Mouse (Mus musculus) fibroblast of lung, adult 2 months (primary cell): ENCODE data around the gene Pnpla6.

Source experiments
- DNase-seq: peaks from one replicate; pipeline ENCODE4 v3.0.0-alpha.2; 2011; ENCODE audit warnings: low read depth

The Pnpla6 gene

GRCm38 (mm10) chr8:3507979-3508754 is 7.0 kb upstream of the Pnpla6 start:
- no peak for DNase-seq

GRCm38 (mm10) chr8:3514681-3515247 is 420 bp upstream of the Pnpla6 start:
- DNase-seq, result no peak

- DNase-seq, result no peak
These were observed 710 bp downstream of the Pnpla6 start for GRCm38 (mm10) chr8:3515771-3516417.

- peak; percentile 86 for DNase-seq
These were observed 1.4 kb downstream of the Pnpla6 start for GRCm38 (mm10) chr8:3516450-3517116.

DNA sequence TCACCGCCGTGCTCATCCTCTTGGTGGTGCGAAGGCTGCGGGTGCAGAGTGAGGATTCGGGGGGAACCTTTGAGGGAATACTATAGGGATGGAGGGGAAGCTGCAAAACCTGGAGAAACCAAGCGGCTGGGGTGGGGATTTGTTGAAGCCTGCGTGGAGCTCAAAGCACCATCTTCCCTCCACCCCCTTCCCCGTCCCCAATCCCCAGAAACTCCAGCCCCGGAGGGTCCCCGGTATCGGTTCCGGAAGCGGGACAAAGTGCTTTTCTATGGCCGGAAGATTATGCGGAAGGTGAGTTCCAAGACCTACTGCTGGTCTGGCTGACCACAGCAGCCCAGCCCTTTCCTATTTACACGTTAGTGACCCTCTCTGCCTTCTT is 1.9 kb downstream of the Pnpla6 start:
- no peak for DNase-seq

GRCm38 (mm10) chr8:3522007-3522697 is 7.0 kb downstream of the Pnpla6 start:
- no peak for DNase-seq

- DNase-seq, result no peak
These were observed 15.6 kb downstream of the Pnpla6 start for GRCm38 (mm10) chr8:3530816-3531215.

DNA sequence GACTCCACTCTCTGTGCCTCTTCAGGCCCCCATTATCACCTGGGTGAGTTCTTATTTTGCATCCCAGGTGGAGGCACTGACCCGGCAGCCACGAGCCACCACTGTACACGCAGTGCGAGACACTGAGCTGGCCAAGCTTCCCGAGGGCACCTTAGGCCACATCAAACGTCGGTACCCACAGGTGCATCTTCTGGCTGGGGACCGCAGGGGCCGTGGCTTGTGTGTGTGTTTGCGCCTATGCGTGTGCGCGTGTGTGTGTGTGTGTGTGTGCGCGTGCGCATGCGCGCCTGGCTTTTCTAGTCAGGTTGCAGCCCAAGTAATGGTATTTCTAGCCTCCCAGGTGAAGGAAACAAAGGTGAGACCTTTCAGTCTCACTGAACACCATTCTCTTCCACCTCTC is 16.8 kb downstream of the Pnpla6 start:
- DNase-seq, result no peak

GRCm38 (mm10) chr8:3536053-3536841 is 21.1 kb downstream of the Pnpla6 start:
- DNase-seq, result no peak

GRCm38 (mm10) chr8:3536940-3537339 is 21.8 kb downstream of the Pnpla6 start:
- DNase-seq, result no peak

DNA sequence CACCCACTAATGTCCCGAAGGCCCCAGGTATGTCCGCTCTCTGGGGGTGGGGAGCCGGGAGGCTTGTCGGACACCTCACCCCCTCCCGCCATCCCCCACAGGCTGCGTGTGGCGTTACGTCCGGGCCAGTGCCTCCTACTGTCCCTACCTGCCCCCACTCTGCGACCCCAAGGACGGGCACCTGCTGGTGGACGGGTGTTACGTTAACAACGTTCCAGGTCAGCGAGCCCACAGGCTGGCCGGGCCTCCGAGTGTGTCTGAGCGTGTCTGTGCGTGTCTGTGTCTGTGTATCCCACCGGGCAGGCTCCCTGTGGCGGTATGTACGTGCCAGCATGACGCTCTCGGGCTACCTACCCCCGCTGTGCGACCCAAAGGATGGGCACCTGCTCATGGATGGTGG is 22.5 kb downstream of the Pnpla6 start:
- no peak for DNase-seq

DNA sequence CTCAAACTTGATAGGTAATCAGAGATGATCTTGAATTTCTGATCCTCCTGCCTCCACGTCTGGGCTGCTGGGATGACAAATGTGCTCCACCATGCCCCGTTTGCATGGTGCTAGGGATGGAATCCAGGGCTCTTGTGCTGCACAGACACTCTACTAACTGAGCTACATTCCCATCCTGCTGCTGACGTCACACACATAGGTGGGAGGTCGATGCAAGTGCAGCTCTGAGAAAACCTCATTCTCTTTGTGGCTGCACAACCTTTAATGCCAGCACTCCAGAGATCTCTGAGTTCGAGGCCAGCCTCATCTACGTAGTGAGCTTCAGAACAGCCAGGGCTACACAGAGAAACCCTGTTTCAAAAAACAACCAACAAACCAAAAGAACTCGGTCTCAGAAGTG is 24.0 kb downstream of the Pnpla6 start:
- no peak for DNase-seq

DNA sequence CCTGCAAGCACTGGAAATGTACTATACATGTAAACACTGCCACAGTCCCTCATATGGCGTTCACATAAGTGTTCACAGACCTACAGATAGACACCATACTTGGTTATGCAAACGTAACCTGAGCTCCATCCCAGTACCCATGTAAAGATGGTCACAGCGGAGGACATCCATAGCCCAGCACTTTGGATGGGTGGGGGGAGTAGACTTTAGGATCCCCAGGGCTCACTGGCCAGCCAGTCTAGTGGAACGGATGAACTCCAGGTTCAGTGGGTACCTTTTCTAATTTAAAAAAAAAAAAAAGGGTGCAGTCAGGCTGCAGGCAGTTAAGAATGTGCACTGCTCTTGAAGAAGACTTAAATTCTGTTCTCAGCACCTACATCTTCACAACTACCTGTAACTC is 24.9 kb downstream of the Pnpla6 start:
- no peak for DNase-seq

DNA sequence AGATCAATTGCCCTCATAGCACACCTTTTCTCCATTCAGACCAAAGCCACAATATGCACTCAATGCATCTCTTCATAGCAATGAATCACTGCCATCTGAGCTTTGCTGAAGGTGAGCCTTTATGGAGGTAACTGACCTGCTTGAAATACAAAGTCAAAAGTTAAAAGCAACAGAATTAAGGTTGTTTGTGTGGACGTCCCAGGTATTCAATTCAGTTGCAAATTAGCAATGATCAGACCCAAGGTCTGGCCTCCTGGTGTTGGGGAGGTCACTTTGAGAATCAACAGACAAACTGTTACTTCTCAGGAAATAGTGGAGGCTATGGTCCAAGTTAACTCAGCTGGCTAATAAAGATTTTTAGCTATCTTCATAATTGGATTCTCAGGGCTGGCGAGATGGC is 31.3 kb downstream of the Pnpla6 start:
- DNase-seq, result no peak

GRCm38 (mm10) chr8:3552240-3552639 is 37.1 kb downstream of the Pnpla6 start:
- no peak for DNase-seq

GRCm38 (mm10) chr8:3556114-3556513 is 40.9 kb downstream of the Pnpla6 start:
- no peak for DNase-seq

- no peak for DNase-seq
These were observed 52.6 kb downstream of the Pnpla6 start, which contains the start of gene C330021F23Rik for GRCm38 (mm10) chr8:3567641-3568371. TSS of gene C330021F23Rik (plus strand) at chr8:3567990.

DNA sequence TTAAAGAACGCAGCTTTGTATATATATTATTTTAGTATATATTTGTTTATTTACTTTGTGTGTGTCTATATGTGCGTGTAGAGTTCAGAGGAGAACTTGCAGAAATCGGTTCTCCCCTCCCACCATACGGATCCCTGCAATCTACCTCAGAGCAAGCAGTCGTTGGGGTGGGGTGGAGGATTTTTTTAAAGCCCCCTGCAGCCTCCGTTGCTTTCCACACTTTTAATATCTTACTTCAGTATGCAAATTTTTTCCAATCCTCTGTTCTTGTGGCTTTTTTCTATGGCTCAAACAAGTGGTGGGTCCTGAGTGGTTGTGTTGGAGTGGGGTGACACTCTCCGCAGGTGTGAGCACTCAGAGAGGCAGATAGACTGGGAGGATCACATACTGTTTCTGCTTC is 53.2 kb downstream of the Pnpla6 start:
- DNase-seq, result no peak

DNA sequence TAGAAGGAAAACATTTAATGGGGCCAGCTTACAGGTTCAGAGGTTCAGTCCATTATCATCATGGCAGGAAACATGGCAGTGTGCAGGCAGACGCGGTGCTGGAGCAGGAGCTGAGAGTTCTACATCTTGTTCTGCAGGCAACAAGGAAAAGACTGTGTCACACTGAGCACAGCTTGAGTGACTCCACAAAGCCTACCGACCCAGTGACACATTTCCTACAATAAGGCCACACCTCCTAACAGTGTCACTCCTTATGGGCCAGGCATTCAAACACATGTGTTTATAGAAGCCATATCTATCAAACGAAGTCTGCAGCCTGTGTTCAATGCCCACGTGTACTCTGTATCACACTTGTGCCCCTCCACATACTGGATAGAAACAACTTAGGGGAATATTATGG is 54.6 kb downstream of the Pnpla6 start:
- DNase-seq, result no peak

DNA sequence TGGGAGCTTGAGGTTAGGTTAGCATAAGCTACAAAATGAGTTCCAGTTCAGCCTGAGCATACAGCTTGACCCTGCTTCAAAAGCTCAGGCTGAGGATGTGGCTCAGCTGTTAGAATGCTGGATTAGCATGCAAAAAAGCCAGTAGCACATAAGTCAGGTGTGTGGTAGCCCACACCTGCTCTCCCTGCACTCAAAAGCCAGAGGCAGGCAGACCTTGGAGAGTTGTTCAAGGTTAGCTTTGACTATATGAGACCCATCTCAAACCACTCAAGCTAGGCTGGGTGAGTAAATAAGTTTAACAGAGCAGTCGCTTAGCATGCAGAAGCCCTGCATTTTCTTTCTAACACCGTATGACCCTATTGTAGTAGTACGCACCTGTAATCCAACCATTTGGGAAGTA is 59.4 kb downstream of the Pnpla6 start:
- DNase-seq, result no peak
